Mouse (Mus musculus): ENCODE measurements around the gene Qdpr. TPM values are rescaled to one million over a fixed set of nuclear protein-coding genes. Genes with fewer than 3 reads are reported as not detected.

The Qdpr gene
- polyA plus RNA-seq, 1 experiment from 2014 or later = 85.3 TPM

- no peaks in the 10 kb centered on the region for H3K27me3 ChIP-seq
- H3K4me2 ChIP-seq = no peak overlapping the region
- no peak for ATAC-seq (ENCODE audit: insufficient read depth)
- H3K4me1 ChIP-seq (replicated peaks) = no peaks in the 10 kb centered on the region
- H3K9me3 ChIP-seq (replicated peaks) = no peaks in the 10 kb centered on the region
- no peak overlapping the region for H3K27ac ChIP-seq (replicated peaks)
- H3K9ac ChIP-seq = no peak overlapping the region
- no peak overlapping the region for H3K4me3 ChIP-seq (replicated peaks)
- WGBS (ENCODE audit: insufficient replicate concordance) = 41% methylated on average over 3 of the region's 3 CpGs
- no peaks in the 10 kb centered on the region for H3K36me3 ChIP-seq (replicated peaks)
Observed at GRCm38 (mm10) chr5:45482607-45483006, 32.6 kb upstream of the Qdpr start.

- Histone ChIP-seq H3K4me2 (no peak overlapping the region), H3K27ac (replicated peaks) (no peak overlapping the region), H3K9me3 (replicated peaks) (no peaks in the 10 kb centered on the region), H3K4me3 (replicated peaks) (no peak overlapping the region), H3K4me1 (replicated peaks) (no peaks in the 10 kb centered on the region), H3K9ac (no peak overlapping the region), H3K27me3 (no peaks in the 10 kb centered on the region), H3K36me3 (replicated peaks) (no peaks in the 10 kb centered on the region)
- no peak for ATAC-seq (ENCODE audit: insufficient read depth)
- WGBS (ENCODE audit: insufficient replicate concordance) = 66% methylated on average over 2 of the region's 2 CpGs
Observed at GRCm38 (mm10) chr5:45481125-45481524, 31.1 kb upstream of the Qdpr start.

- Histone ChIP-seq H3K4me2 (no peak overlapping the region), H3K27me3 (no peaks in the 10 kb centered on the region), H3K9me3 (replicated peaks) (no peaks in the 10 kb centered on the region), H3K36me3 (replicated peaks) (no peaks in the 10 kb centered on the region), H3K9ac (no peak overlapping the region), H3K4me1 (replicated peaks) (no peaks in the 10 kb centered on the region), H3K27ac (replicated peaks) (no peak overlapping the region), H3K4me3 (replicated peaks) (no peak overlapping the region)
- no peak for ATAC-seq (ENCODE audit: insufficient read depth)
- WGBS (ENCODE audit: insufficient replicate concordance) = 56% methylated on average over 1 of the region's 1 CpGs
Observed at GRCm38 (mm10) chr5:45480066-45480465, 30.0 kb upstream of the Qdpr start.

- Histone ChIP-seq H3K9ac (no peak overlapping the region), H3K4me3 (replicated peaks) (no peak overlapping the region), H3K27me3 (no peaks in the 10 kb centered on the region), H3K27ac (replicated peaks) (no peak overlapping the region), H3K4me1 (replicated peaks) (no peaks in the 10 kb centered on the region), H3K4me2 (no peak overlapping the region), H3K36me3 (replicated peaks) (no peaks in the 10 kb centered on the region), H3K9me3 (replicated peaks) (no peaks in the 10 kb centered on the region)
- 61% methylated on average over 7 of the region's 7 CpGs for WGBS (ENCODE audit: insufficient replicate concordance)
- ATAC-seq (ENCODE audit: insufficient read depth) = no peak
Observed at GRCm38 (mm10) chr5:45477601-45478000, 27.6 kb upstream of the Qdpr start.

- no peaks in the 10 kb centered on the region for H3K4me1 ChIP-seq (replicated peaks)
- H3K4me2 ChIP-seq = no peak overlapping the region
- 65% methylated on average over 6 of the region's 6 CpGs for WGBS (ENCODE audit: insufficient replicate concordance)
- no peaks in the 10 kb centered on the region for H3K9me3 ChIP-seq (replicated peaks)
- H3K27ac ChIP-seq (replicated peaks) = no peak overlapping the region
- H3K27me3 ChIP-seq = no peaks in the 10 kb centered on the region; the same call in 1 of the 2 replicates
- H3K36me3 ChIP-seq (replicated peaks) = no peaks in the 10 kb centered on the region
- H3K4me3 ChIP-seq (replicated peaks) = no peak overlapping the region
- no peak for ATAC-seq (ENCODE audit: insufficient read depth)
- H3K9ac ChIP-seq = no peak overlapping the region
Observed at GRCm38 (mm10) chr5:45476288-45476687, 26.3 kb upstream of the Qdpr start.

- no peaks in the 10 kb centered on the region for H3K9me3 ChIP-seq (replicated peaks)
- H3K4me1 ChIP-seq (replicated peaks) = no peaks in the 10 kb centered on the region
- H3K27me3 ChIP-seq = no peaks in the 10 kb centered on the region; the same call in 1 of the 2 replicates
- H3K9ac ChIP-seq = no peak overlapping the region
- 79% methylated on average over 5 of the region's 5 CpGs for WGBS (ENCODE audit: insufficient replicate concordance)
- no peak overlapping the region for H3K4me3 ChIP-seq (replicated peaks)
- no peak for ATAC-seq (ENCODE audit: insufficient read depth)
- H3K36me3 ChIP-seq (replicated peaks) = no peaks in the 10 kb centered on the region
- no peak overlapping the region for H3K27ac ChIP-seq (replicated peaks)
- no peak overlapping the region for H3K4me2 ChIP-seq
Observed at GRCm38 (mm10) chr5:45475771-45476170, 25.7 kb upstream of the Qdpr start.

- Histone ChIP-seq H3K4me3 (replicated peaks) (no peak overlapping the region), H3K9me3 (replicated peaks) (no peaks in the 10 kb centered on the region), H3K4me1 (replicated peaks) (no peaks in the 10 kb centered on the region), H3K9ac (no peak overlapping the region), H3K36me3 (replicated peaks) (no peaks in the 10 kb centered on the region), H3K4me2 (no peak overlapping the region), H3K27ac (replicated peaks) (no peak overlapping the region), H3K27me3 (no peaks in the 10 kb centered on the region; the same call in 1 of the 2 replicates)
- 46% methylated on average over 4 of the region's 4 CpGs for WGBS (ENCODE audit: insufficient replicate concordance)
- no peak for ATAC-seq (ENCODE audit: insufficient read depth)
Observed at GRCm38 (mm10) chr5:45474758-45475157, 24.7 kb upstream of the Qdpr start.

- no peak overlapping the region for H3K4me2 ChIP-seq
- no peaks in the 10 kb centered on the region for H3K9me3 ChIP-seq (replicated peaks)
- H3K36me3 ChIP-seq (replicated peaks) = no peaks in the 10 kb centered on the region
- ATAC-seq (ENCODE audit: insufficient read depth) = no peak
- no peaks in the 10 kb centered on the region for H3K4me1 ChIP-seq (replicated peaks)
- no peak overlapping the region for H3K27ac ChIP-seq (replicated peaks)
- H3K9ac ChIP-seq = no peak overlapping the region
- H3K4me3 ChIP-seq (replicated peaks) = no peak overlapping the region
- no peaks in the 10 kb centered on the region; the same call in 1 of the 2 replicates for H3K27me3 ChIP-seq
- WGBS (ENCODE audit: insufficient replicate concordance) = 25% methylated on average over 6 of the region's 6 CpGs
Observed at GRCm38 (mm10) chr5:45474215-45474614, 24.2 kb upstream of the Qdpr start.

GRCm38 (mm10) chr5:45473521-45473920 is 23.5 kb upstream of the Qdpr start:
- Histone ChIP-seq H3K27me3 (no peaks in the 10 kb centered on the region; the same call in 1 of the 2 replicates), H3K4me2 (no peak overlapping the region), H3K36me3 (replicated peaks) (no peaks in the 10 kb centered on the region), H3K4me3 (replicated peaks) (no peak overlapping the region), H3K9me3 (replicated peaks) (no peaks in the 10 kb centered on the region), H3K27ac (replicated peaks) (no peak overlapping the region), H3K4me1 (replicated peaks) (no peaks in the 10 kb centered on the region), H3K9ac (no peak overlapping the region)
- 65% methylated on average over 1 of the region's 1 CpGs for WGBS (ENCODE audit: insufficient replicate concordance)
- ATAC-seq (ENCODE audit: insufficient read depth) = no peak

GRCm38 (mm10) chr5:45472880-45473450 is 22.9 kb upstream of the Qdpr start:
- Histone ChIP-seq H3K27me3 (no peaks in the 10 kb centered on the region; the same call in 1 of the 2 replicates), H3K4me1 (replicated peaks) (no peaks in the 10 kb centered on the region), H3K4me3 (replicated peaks) (no peak overlapping the region), H3K27ac (replicated peaks) (no peak overlapping the region), H3K36me3 (replicated peaks) (no peaks in the 10 kb centered on the region), H3K4me2 (no peak overlapping the region), H3K9ac (no peak overlapping the region), H3K9me3 (replicated peaks) (no peaks in the 10 kb centered on the region)
- WGBS (ENCODE audit: insufficient replicate concordance) = 25% methylated on average over 7 of the region's 7 CpGs
- ATAC-seq (ENCODE audit: insufficient read depth) = no peak

GRCm38 (mm10) chr5:45454456-45454855 is 4.4 kb upstream of the Qdpr start:
- no peaks in the 10 kb centered on the region; the same call in 1 of the 2 replicates for H3K27me3 ChIP-seq
- no peak overlapping the region for H3K4me3 ChIP-seq (replicated peaks)
- H3K9me3 ChIP-seq (replicated peaks) = no peaks in the 10 kb centered on the region
- ATAC-seq (ENCODE audit: insufficient read depth) = no peak
- 41% methylated on average over 9 of the region's 9 CpGs for WGBS (ENCODE audit: insufficient replicate concordance)
- H3K9ac ChIP-seq = no peak overlapping the region
- no peak overlapping the region for H3K4me2 ChIP-seq
- H3K27ac ChIP-seq (replicated peaks) = no peak overlapping the region
- peaks cover 14% of the 10 kb centered on the region for H3K4me1 ChIP-seq (replicated peaks)
- no peaks in the 10 kb centered on the region for H3K36me3 ChIP-seq (replicated peaks)

- no peak for ATAC-seq (ENCODE audit: insufficient read depth)
- no peaks in the 10 kb centered on the region for H3K9me3 ChIP-seq (replicated peaks)
- H3K4me3 ChIP-seq (replicated peaks) = no peak within 1 kb of the TSS
- no peaks in the 10 kb centered on the region; the same call in 1 of the 2 replicates for H3K27me3 ChIP-seq
- no peaks in the 10 kb centered on the region for H3K36me3 ChIP-seq (replicated peaks)
- H3K4me2 ChIP-seq = no peak within 1 kb of the TSS
- peaks cover 24% of the 10 kb centered on the region for H3K4me1 ChIP-seq (replicated peaks)
- H3K27ac ChIP-seq (replicated peaks) = no peak within 1 kb of the TSS
- H3K9ac ChIP-seq = no peak within 1 kb of the TSS
- 64% methylated on average over 6 of the region's 6 CpGs for WGBS (ENCODE audit: insufficient replicate concordance)
Observed at GRCm38 (mm10) chr5:45453451-45453850, 3.4 kb upstream of the Qdpr start, which contains the start of gene Clrn2. Gene Clrn2 (plus strand): TSS chr5:45453751.
